Mouse (Mus musculus) gonadal fat pad, adult 2 months (tissue): ENCODE results near the gene Tas1r2. TPM values are rescaled to one million over a fixed set of nuclear protein-coding genes. Genes with fewer than 3 reads are reported as not detected.

Source experiments
- DNase-seq: peaks from one replicate; pipeline ENCODE4 v3.0.0-alpha.2; 2012; ENCODE audit warnings: low read depth
- polyA plus RNA-seq: library from polyadenylated mRNA; depleted of rRNA; stranded (reverse); fragments of >200 nt; gene quantifications from 2 replicates; pipeline ENCODE4 v1.2.3, GENCODE M21; 2012

The Tas1r2 gene
- polyA plus RNA-seq, 1 experiment: not detected

GRCm38 (mm10) chr4:139638356-139638755 is 15.0 kb upstream of the Tas1r2 start:
- no peak for DNase-seq

GRCm38 (mm10) chr4:139639801-139640200 is 13.5 kb upstream of the Tas1r2 start:
- DNase-seq: no peak

- DNase-seq: no peak
These were observed 13.0 kb upstream of the Tas1r2 start for GRCm38 (mm10) chr4:139640333-139640732.

- no peak for DNase-seq
These were observed 12.6 kb upstream of the Tas1r2 start for GRCm38 (mm10) chr4:139640775-139641174.

- no peak for DNase-seq
These were observed 11.4 kb upstream of the Tas1r2 start for GRCm38 (mm10) chr4:139641829-139642425.

GRCm38 (mm10) chr4:139643972-139644371 is 9.4 kb upstream of the Tas1r2 start:
- no peak for DNase-seq

- DNase-seq: no peak
These were observed 6.4 kb upstream of the Tas1r2 start for GRCm38 (mm10) chr4:139646916-139647315.

- DNase-seq: no peak
These were observed 3.1 kb upstream of the Tas1r2 start for GRCm38 (mm10) chr4:139650086-139650743.

- no peak for DNase-seq
These were observed 2.4 kb upstream of the Tas1r2 start for GRCm38 (mm10) chr4:139650907-139651306.

GRCm38 (mm10) chr4:139661897-139662296 is 8.6 kb downstream of the Tas1r2 start:
- no peak for DNase-seq

- DNase-seq: no peak
These were observed 14.3 kb downstream of the Tas1r2 start for GRCm38 (mm10) chr4:139667632-139668031.

GRCm38 (mm10) chr4:139669847-139670246 is 16.5 kb downstream of the Tas1r2 start:
- no peak for DNase-seq

GRCm38 (mm10) chr4:139675696-139676095 is 22.4 kb downstream of the Tas1r2 start:
- no peak for DNase-seq

- DNase-seq: no peak
These were observed 30.6 kb downstream of the Tas1r2 start for GRCm38 (mm10) chr4:139683728-139684638.

- no peak for DNase-seq
These were observed 31.3 kb downstream of the Tas1r2 start for GRCm38 (mm10) chr4:139684639-139685017.

GRCm38 (mm10) chr4:139688058-139688457 is 34.7 kb downstream of the Tas1r2 start:
- DNase-seq: no peak

- DNase-seq: no peak
These were observed 36.4 kb downstream of the Tas1r2 start for GRCm38 (mm10) chr4:139689627-139690269.

GRCm38 (mm10) chr4:139693315-139693714 is 40.0 kb downstream of the Tas1r2 start:
- no peak for DNase-seq

- no peak for DNase-seq
These were observed 44.4 kb downstream of the Tas1r2 start for GRCm38 (mm10) chr4:139697755-139698154.

- no peak for DNase-seq
These were observed 45.3 kb downstream of the Tas1r2 start for GRCm38 (mm10) chr4:139698602-139699001.

- DNase-seq: no peak
These were observed 49.6 kb downstream of the Tas1r2 start for GRCm38 (mm10) chr4:139702914-139703313.

- DNase-seq: no peak
These were observed 50.1 kb downstream of the Tas1r2 start for GRCm38 (mm10) chr4:139703468-139703867.
